Mouse (Mus musculus): ENCODE results near the gene Itgae.

DNA sequence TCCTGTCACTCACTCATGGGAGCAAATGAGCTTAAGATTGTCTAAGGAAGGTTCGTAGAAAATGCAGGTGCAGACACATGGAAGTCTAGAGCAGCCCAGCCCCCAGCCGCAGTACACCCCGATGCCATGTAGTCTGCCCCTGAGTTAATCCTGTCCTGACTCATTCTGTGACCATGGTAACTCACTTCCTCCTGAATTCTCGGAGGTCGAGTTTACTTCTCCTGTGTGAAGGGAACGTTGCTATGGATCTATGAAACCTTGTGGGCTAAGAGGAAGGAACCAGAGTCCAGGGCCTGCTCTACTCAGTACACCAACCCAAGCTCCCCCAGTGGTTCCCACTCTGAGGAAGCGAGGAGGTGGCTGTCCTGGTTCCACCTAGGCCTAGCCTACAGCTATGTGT, 2.5 kb downstream of the Itgae start:
- TF ChIP-seq CTCF (IDR thresholded peaks at IDR 0.05; ENCODE audit: low read depth, low read length) = no peak
- no peak for TF ChIP-seq EP300 (IDR thresholded peaks at IDR 0.05; ENCODE audit: insufficient read depth, low read depth, low read length)
- TF ChIP-seq POLR2A (IDR thresholded peaks at IDR 0.05; ENCODE audit: insufficient read depth, low read length) = no peak

Measured in ES-Bruce4 (cell line).